Mouse (Mus musculus): ENCODE measurements at regions not wholly inside any gene's neighbourhood (a gene's known extent, or its start where the extent isn't known, plus 50 kb on each side); places are given as distances from the start of the nearest gene placed in this dataset.

- H3K27ac ChIP-seq (ENCODE audit: insufficient read depth, low read length): no peak overlapping the region
- TF ChIP-seq CTCF (IDR thresholded peaks at IDR 0.05; ENCODE audit: extremely low read depth, insufficient read depth, low read length): no peak
- TF ChIP-seq POLR2A (IDR thresholded peaks at IDR 0.05; ENCODE audit: extremely low read depth, insufficient read depth, low read length): no peak
- H3K4me1 ChIP-seq (ENCODE audit: control insufficient read depth, insufficient read depth, low read length): no peaks in the 10 kb centered on the region
- H3K4me3 ChIP-seq (ENCODE audit: insufficient read depth, low read length): no peak overlapping the region
Measured at GRCm38 (mm10) chr9:85011361-85011760, 301.2 kb upstream of the Gm11114 start.

- H3K27ac ChIP-seq (ENCODE audit: insufficient read depth, low read length): no peak overlapping the region
- H3K4me1 ChIP-seq (ENCODE audit: control insufficient read depth, insufficient read depth, low read length): no peaks in the 10 kb centered on the region
- TF ChIP-seq CTCF (IDR thresholded peaks at IDR 0.05; ENCODE audit: extremely low read depth, insufficient read depth, low read length) (no peak), POLR2A (IDR thresholded peaks at IDR 0.05; ENCODE audit: extremely low read depth, insufficient read depth, low read length) (no peak)
- no peak overlapping the region for H3K4me3 ChIP-seq (ENCODE audit: insufficient read depth, low read length)
Measured at GRCm38 (mm10) chr9:85048112-85048978, 264.2 kb upstream of the Gm11114 start.

- Histone ChIP-seq H3K4me1 (ENCODE audit: control insufficient read depth, insufficient read depth, low read length) (no peaks in the 10 kb centered on the region), H3K27ac (ENCODE audit: insufficient read depth, low read length) (no peak overlapping the region), H3K4me3 (ENCODE audit: insufficient read depth, low read length) (no peak overlapping the region)
- no peak for TF ChIP-seq POLR2A (IDR thresholded peaks at IDR 0.05; ENCODE audit: extremely low read depth, insufficient read depth, low read length)
- no peak for TF ChIP-seq CTCF (IDR thresholded peaks at IDR 0.05; ENCODE audit: extremely low read depth, insufficient read depth, low read length)
Measured at GRCm38 (mm10) chr9:85052526-85052925, 260.0 kb upstream of the Gm11114 start.

GRCm38 (mm10) chr9:85079975-85080374, 232.6 kb upstream of the Gm11114 start:
- TF ChIP-seq CTCF (IDR thresholded peaks at IDR 0.05; ENCODE audit: extremely low read depth, insufficient read depth, low read length) (no peak), POLR2A (IDR thresholded peaks at IDR 0.05; ENCODE audit: extremely low read depth, insufficient read depth, low read length) (no peak)
- Histone ChIP-seq H3K4me3 (ENCODE audit: insufficient read depth, low read length) (no peak overlapping the region), H3K27ac (ENCODE audit: insufficient read depth, low read length) (no peak overlapping the region), H3K4me1 (ENCODE audit: control insufficient read depth, insufficient read depth, low read length) (no peaks in the 10 kb centered on the region)

- Histone ChIP-seq H3K27ac (ENCODE audit: insufficient read depth, low read length) (no peak overlapping the region), H3K4me1 (ENCODE audit: control insufficient read depth, insufficient read depth, low read length) (no peaks in the 10 kb centered on the region), H3K4me3 (ENCODE audit: insufficient read depth, low read length) (no peak overlapping the region)
- TF ChIP-seq POLR2A (IDR thresholded peaks at IDR 0.05; ENCODE audit: extremely low read depth, insufficient read depth, low read length) (no peak), CTCF (IDR thresholded peaks at IDR 0.05; ENCODE audit: extremely low read depth, insufficient read depth, low read length) (no peak)
Measured at GRCm38 (mm10) chr9:85088556-85089338, 223.8 kb upstream of the Gm11114 start.

- no peak for TF ChIP-seq POLR2A (IDR thresholded peaks at IDR 0.05; ENCODE audit: extremely low read depth, insufficient read depth, low read length)
- no peak for TF ChIP-seq CTCF (IDR thresholded peaks at IDR 0.05; ENCODE audit: extremely low read depth, insufficient read depth, low read length)
Measured at GRCm38 (mm10) chr9:85090297-85090696, 222.3 kb upstream of the Gm11114 start.

GRCm38 (mm10) chr9:85095234-85095633, 217.3 kb upstream of the Gm11114 start:
- no peak overlapping the region for H3K4me3 ChIP-seq (ENCODE audit: insufficient read depth, low read length)
- no peak overlapping the region for H3K27ac ChIP-seq (ENCODE audit: insufficient read depth, low read length)
- no peaks in the 10 kb centered on the region for H3K4me1 ChIP-seq (ENCODE audit: control insufficient read depth, insufficient read depth, low read length)
- no peak for TF ChIP-seq POLR2A (IDR thresholded peaks at IDR 0.05; ENCODE audit: extremely low read depth, insufficient read depth, low read length)
- TF ChIP-seq CTCF (IDR thresholded peaks at IDR 0.05; ENCODE audit: extremely low read depth, insufficient read depth, low read length): no peak

More at GRCm38 (mm10) chr9:85090297-85090696, 222.3 kb upstream of the Gm11114 start:
- H3K27ac ChIP-seq (ENCODE audit: insufficient read depth, low read length): no peak overlapping the region
- peak overlapping the region; percentile 3; the same call in 1 of the 2 replicates for H3K4me3 ChIP-seq (ENCODE audit: insufficient read depth, low read length)
- no peaks in the 10 kb centered on the region for H3K4me1 ChIP-seq (ENCODE audit: control insufficient read depth, insufficient read depth, low read length)

- H3K27ac ChIP-seq (ENCODE audit: insufficient read depth, low read length): no peak overlapping the region
- H3K4me1 ChIP-seq (ENCODE audit: control insufficient read depth, insufficient read depth, low read length): no peaks in the 10 kb centered on the region
- no peak overlapping the region for H3K4me3 ChIP-seq (ENCODE audit: insufficient read depth, low read length)
- TF ChIP-seq POLR2A (IDR thresholded peaks at IDR 0.05; ENCODE audit: extremely low read depth, insufficient read depth, low read length): no peak
- no peak for TF ChIP-seq CTCF (IDR thresholded peaks at IDR 0.05; ENCODE audit: extremely low read depth, insufficient read depth, low read length)
Measured at GRCm38 (mm10) chr9:85096520-85096919, 216.1 kb upstream of the Gm11114 start.

- H3K27ac ChIP-seq (ENCODE audit: insufficient read depth, low read length): no peak overlapping the region
- H3K4me3 ChIP-seq (ENCODE audit: insufficient read depth, low read length): no peak overlapping the region
- TF ChIP-seq POLR2A (IDR thresholded peaks at IDR 0.05; ENCODE audit: extremely low read depth, insufficient read depth, low read length) (no peak), CTCF (IDR thresholded peaks at IDR 0.05; ENCODE audit: extremely low read depth, insufficient read depth, low read length) (no peak)
Measured at GRCm38 (mm10) chr9:85112928-85113327, 199.6 kb upstream of the Gm11114 start.

More at GRCm38 (mm10) chr9:85112928-85113327, 199.6 kb upstream of the Gm11114 start:
- H3K4me1 ChIP-seq (ENCODE audit: control insufficient read depth, insufficient read depth, low read length): no peaks in the 10 kb centered on the region

All from cortical plate, adult 2 months (tissue).